Mouse (Mus musculus): Measurements from ENCODE around the gene Fxyd2.

The Fxyd2 gene

DNA sequence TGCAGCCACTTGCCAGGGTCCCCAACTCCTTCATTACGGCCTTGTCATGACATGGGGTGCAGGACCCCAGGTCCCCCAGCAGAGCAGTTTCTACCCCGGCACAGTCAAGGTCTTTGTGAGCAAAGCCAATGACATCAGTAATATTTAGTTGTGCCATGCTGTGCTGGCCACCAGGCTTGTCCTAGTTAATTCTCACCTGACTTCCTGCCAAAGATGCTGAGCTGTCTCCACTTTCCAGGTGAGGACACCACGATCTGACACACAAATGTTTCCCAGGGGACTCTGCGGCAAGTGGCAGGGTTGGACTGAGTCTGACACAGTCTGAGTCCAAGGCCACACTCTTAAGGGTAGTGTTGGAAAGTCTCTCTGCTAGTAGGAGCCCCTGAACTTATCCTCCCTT lies 27.0 kb downstream of the Fxyd2 start, which contains the start of gene Dscaml1:
Gene Dscaml1, plus strand, starts transcription at position 173 of the 400 bp plus-strand sequence.
- no peak for DNase-seq (ENCODE audit: low spot score in 2 of 2)

GRCm38 (mm10) chr9:45429392-45429791 lies 29.9 kb downstream of the Fxyd2 start:
- no peak for DNase-seq (ENCODE audit: low spot score in 2 of 2)

- DNase-seq (ENCODE audit: low spot score in 2 of 2): no peak
Observed at GRCm38 (mm10) chr9:45429951-45430697, 30.7 kb downstream of the Fxyd2 start.

- no peak for DNase-seq (ENCODE audit: low spot score in 2 of 2)
Observed at GRCm38 (mm10) chr9:45430698-45430959, 31.2 kb downstream of the Fxyd2 start.

DNA sequence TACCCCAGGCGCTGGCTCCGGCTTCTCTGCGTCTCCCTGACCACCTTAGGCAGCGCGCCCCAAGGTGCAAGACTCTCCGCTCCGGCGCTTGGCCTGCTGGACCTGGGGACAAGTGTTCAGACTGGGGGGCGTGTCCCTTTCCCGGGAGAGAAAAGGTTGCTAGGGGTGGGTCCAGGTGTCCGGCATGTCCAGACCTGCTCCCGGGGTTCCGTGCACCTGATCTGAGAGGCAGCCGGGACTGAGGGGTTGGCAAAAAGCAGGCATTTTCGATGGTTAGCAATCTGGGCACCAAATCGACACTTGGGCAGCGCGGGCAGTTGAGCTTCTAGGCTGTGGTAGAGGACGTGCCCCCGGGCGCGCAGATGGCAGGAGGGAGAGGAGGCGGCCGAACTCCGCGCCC lies 31.7 kb downstream of the Fxyd2 start:
- no peak for DNase-seq (ENCODE audit: low spot score in 2 of 2)

DNA sequence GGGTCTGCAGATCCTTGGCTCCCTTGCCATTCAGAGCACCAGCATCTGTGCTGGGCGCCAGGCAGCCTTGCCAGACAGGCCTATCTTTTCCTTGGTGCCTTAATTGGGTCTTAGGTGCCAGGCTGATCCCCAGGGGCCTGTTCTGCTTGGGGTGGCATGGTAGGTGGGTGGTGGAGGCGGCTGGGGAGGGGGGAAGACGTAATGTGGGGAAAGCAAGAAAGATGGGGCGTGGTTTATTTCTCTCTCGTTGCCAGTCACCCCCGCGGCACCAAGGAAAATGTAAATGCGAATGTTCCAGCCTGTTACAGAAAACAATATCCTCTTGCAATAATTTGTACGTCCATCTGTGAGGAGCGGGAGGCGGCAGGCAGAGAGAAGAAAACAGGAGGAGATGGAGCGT lies 33.2 kb downstream of the Fxyd2 start:
- DNase-seq (ENCODE audit: low spot score in 2 of 2): no peak

DNA sequence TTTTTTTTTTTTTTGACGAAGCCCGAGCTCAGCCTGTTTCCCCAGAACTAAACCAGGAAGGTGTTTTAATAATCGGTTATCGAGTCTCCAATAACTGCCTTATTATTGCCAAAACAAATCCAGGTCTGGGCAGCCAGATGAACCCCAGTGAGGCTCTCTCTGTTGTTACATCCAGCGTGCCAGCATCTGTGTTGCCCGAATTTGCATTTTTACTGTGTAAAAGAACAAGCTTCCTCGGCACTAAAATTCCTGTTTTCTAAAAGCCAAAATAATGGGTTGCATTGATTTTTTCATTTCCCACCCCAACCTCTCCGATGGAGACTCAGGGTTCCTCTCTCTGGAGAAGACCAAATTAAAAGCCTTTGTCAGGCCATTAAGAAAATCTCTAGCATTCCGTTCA lies 33.6 kb downstream of the Fxyd2 start:
- no peak for DNase-seq (ENCODE audit: low spot score in 2 of 2)

DNA sequence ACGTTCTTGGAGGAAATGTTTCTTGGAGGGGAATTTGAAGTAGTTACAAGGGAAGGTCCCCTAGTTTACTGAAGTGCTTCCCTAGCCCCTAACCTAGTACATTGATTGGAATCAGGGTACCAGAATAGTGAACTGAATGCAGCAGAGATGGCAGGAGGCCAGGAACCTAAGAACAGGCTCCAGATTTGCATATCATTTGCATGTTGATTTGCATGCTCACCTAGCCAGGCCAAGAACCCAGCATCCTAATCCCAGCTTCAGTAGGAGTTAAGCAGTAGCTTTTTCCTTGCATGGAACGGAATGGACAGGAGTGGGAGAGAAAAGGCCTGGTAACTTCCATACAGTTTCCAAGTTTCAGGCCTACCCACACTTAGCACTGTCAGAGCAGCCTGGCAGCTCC lies 34.7 kb downstream of the Fxyd2 start:
- no peak for DNase-seq (ENCODE audit: low spot score in 2 of 2)

- DNase-seq (ENCODE audit: low spot score in 2 of 2): no peak
Observed at GRCm38 (mm10) chr9:45439025-45439424, 39.6 kb downstream of the Fxyd2 start.

GRCm38 (mm10) chr9:45440083-45440784 lies 40.8 kb downstream of the Fxyd2 start:
- DNase-seq (ENCODE audit: low spot score in 2 of 2): no peak

GRCm38 (mm10) chr9:45444251-45444798 lies 44.9 kb downstream of the Fxyd2 start:
- no peak for DNase-seq (ENCODE audit: low spot score in 2 of 2)

- DNase-seq (ENCODE audit: low spot score in 2 of 2): no peak
Observed at GRCm38 (mm10) chr9:45449658-45450057, 50.2 kb downstream of the Fxyd2 start.

GRCm38 (mm10) chr9:45451346-45451745 lies 51.9 kb downstream of the Fxyd2 start:
- DNase-seq (ENCODE audit: low spot score in 2 of 2): no peak

- DNase-seq (ENCODE audit: low spot score in 2 of 2): no peak
Observed at GRCm38 (mm10) chr9:45454032-45454431, 54.6 kb downstream of the Fxyd2 start.

GRCm38 (mm10) chr9:45454889-45455610 lies 55.6 kb downstream of the Fxyd2 start:
- DNase-seq (ENCODE audit: low spot score in 2 of 2): no peak

DNA sequence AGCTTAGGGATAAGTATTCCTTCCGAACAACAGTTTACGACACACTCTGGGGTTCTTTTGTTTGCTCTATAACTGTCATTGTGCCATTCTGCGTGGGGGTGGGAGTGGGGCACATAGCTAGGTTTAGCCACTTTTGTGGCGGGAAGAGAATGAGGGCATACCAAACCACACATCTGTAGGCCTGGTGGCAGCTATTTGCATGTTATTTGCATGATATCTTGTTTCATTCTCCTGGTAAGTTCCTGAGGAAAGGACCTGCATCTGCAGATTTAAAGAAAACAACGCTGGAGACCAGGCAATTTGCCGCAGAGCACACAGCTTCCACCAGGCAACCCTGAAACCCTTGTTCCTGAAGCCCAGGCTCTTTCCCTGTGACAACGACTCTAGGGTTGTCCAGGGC lies 57.7 kb downstream of the Fxyd2 start:
- no peak for DNase-seq (ENCODE audit: low spot score in 2 of 2)

DNA sequence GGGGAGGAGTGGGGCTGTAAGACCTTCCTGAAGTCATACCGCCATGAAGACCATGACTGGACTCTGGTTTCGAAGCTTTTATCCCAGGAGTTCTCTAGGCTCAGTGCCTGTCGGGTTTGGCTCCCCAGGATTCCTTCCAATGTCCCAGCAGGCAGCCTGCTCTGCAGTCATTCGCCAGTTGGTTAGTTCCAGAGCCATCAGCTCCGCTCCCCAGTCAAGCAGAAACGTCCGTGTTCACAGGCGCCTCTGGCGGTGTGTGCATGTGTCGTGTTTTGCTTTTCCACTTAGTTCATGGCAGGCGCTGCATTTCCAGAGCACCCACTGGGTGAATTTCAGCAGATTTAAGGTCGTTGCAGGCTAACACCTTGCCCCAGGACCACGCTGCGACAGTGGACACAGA lies 58.9 kb downstream of the Fxyd2 start:
- no peak for DNase-seq (ENCODE audit: low spot score in 2 of 2)

Data from spleen, postnatal 4 days (tissue).